Mouse (Mus musculus): ENCODE measurements around the gene Kcna2.

GRCm38 (mm10) chr3:107090403-107091150 is 10.4 kb upstream of the Kcna2 start:
- TF ChIP-seq CTCF (IDR thresholded peaks at IDR 0.05; ENCODE audit: low read depth, low read length) (no peak), EP300 (IDR thresholded peaks at IDR 0.05; ENCODE audit: insufficient read depth, low read depth, low read length) (no peak)

Measured in ES-Bruce4 (cell line).